Mouse (Mus musculus): ENCODE results near the gene Fam71e1.
A peak's percentile ranks its signal among the peaks of the same experiment; 100 is the strongest.

Gene Fam71e1

GRCm38 (mm10) chr7:44501563-44502115 is 5.3 kb downstream of the Fam71e1 start:
- DNase-seq, result peak; percentile 70

GRCm38 (mm10) chr7:44507491-44507890 is 11.1 kb downstream of the Fam71e1 start:
- DNase-seq, result no peak

GRCm38 (mm10) chr7:44519240-44519913 is 23.0 kb downstream of the Fam71e1 start:
- DNase-seq, result no peak

GRCm38 (mm10) chr7:44520990-44521389 is 24.6 kb downstream of the Fam71e1 start:
- DNase-seq, result no peak

- peak; percentile 64 for DNase-seq
Measured at GRCm38 (mm10) chr7:44521710-44522109, 25.3 kb downstream of the Fam71e1 start.

- no peak for DNase-seq
Measured at GRCm38 (mm10) chr7:44523056-44523455, 26.7 kb downstream of the Fam71e1 start.

- no peak for DNase-seq
Measured at GRCm38 (mm10) chr7:44524502-44524901, 28.1 kb downstream of the Fam71e1 start, which contains the start of gene Mybpc2. Gene Mybpc2 (minus strand): TSS chr7:44524656.

- DNase-seq, result no peak
Measured at GRCm38 (mm10) chr7:44525126-44525832, 28.9 kb downstream of the Fam71e1 start.

GRCm38 (mm10) chr7:44526414-44527154 is 30.2 kb downstream of the Fam71e1 start:
- DNase-seq, result no peak

GRCm38 (mm10) chr7:44527483-44528398 is 31.4 kb downstream of the Fam71e1 start:
- peak; percentile 82 for DNase-seq

- DNase-seq, result no peak
Measured at GRCm38 (mm10) chr7:44529518-44529917, 33.1 kb downstream of the Fam71e1 start.

- DNase-seq, result no peak
Measured at GRCm38 (mm10) chr7:44530507-44530906, 34.1 kb downstream of the Fam71e1 start.

- DNase-seq, result no peak
Measured at GRCm38 (mm10) chr7:44531207-44531606, 34.8 kb downstream of the Fam71e1 start.

- DNase-seq, result no peak
Measured at GRCm38 (mm10) chr7:44531946-44532732, 35.8 kb downstream of the Fam71e1 start, which contains the start of gene Spib. Gene Spib (minus strand): TSS chr7:44532071.

GRCm38 (mm10) chr7:44532918-44533745 is 36.8 kb downstream of the Fam71e1 start:
- no peak for DNase-seq

- DNase-seq, result no peak
Measured at GRCm38 (mm10) chr7:44533746-44534045, 37.3 kb downstream of the Fam71e1 start.

GRCm38 (mm10) chr7:44534242-44534641 is 37.9 kb downstream of the Fam71e1 start:
- DNase-seq, result no peak

GRCm38 (mm10) chr7:44534656-44535441 is 38.5 kb downstream of the Fam71e1 start:
- DNase-seq, result no peak

All from cerebellum, adult 11 months (tissue).